Mouse (Mus musculus) neural tube, embryonic 14.5 days (tissue): ENCODE results near the gene Ripply3. TPM values are rescaled to one million over a fixed set of nuclear protein-coding genes. Genes with fewer than 3 reads are reported as not detected.

Source experiments
- ATAC-seq: fragments of 200-750 bp; cut with Nextera tagmentation; 2 replicates; pipeline ENCODE4 v1.8.0; 2017; ENCODE audit warnings: low read depth, mild to moderate bottlenecking, moderate TSS enrichment, moderate library complexity
- H3K27ac ChIP-seq: fragments of 300-500 bp; sonication (generic); 2 replicates; pipeline ENCODE4 v1.5.1; 2014; ENCODE audit warnings: low read depth, mild to moderate bottlenecking, control low read depth, low read length, moderate library complexity, mixed read lengths
- H3K27me3 ChIP-seq: fragments of 300-500 bp; sonication (generic); 2 replicates; pipeline ENCODE4 v1.6.1; 2014; ENCODE audit warnings: low read length; ENCODE audit not compliant: control insufficient read depth, insufficient read depth
- H3K36me3 ChIP-seq: fragments of 300-500 bp; sonication (generic); 2 replicates; pipeline ENCODE4 v1.6.1; 2014; ENCODE audit warnings: low read length, mixed read lengths; ENCODE audit not compliant: control insufficient read depth, insufficient read depth
- H3K4me1 ChIP-seq: fragments of 300-500 bp; sonication (generic); 2 replicates; pipeline ENCODE4 v1.6.1; 2014; ENCODE audit warnings: low read length; ENCODE audit not compliant: control insufficient read depth, insufficient read depth
- H3K4me2 ChIP-seq: fragments of 300-500 bp; sonication (generic); 2 replicates; pipeline ENCODE4 v1.6.1; 2014; ENCODE audit warnings: mild to moderate bottlenecking, low read depth, low read length, control low read depth
- H3K4me3 ChIP-seq: fragments of 300-500 bp; sonication (generic); 2 replicates; pipeline ENCODE4 v1.5.1; 2014; ENCODE audit warnings: low read depth, low read length, control low read depth, mixed read lengths
- H3K9ac ChIP-seq: fragments of 300-500 bp; sonication (generic); replicated peaks from 2 replicates; pipeline ENCODE4 v1.6.1; 2014; ENCODE audit warnings: low read depth, mild to moderate bottlenecking, control low read depth, low read length, mixed read lengths
- H3K9me3 ChIP-seq: fragments of 300-500 bp; sonication (generic); 2 replicates; pipeline ENCODE4 v1.6.1; 2016; ENCODE audit warnings: low read length; ENCODE audit not compliant: control insufficient read depth
- WGBS: fragments of 180-500 bp; shearing (Covaris S2); extraction: QIAGEN DNeasy Blood & Tissue Kit; methylation state at CpG from one replicate; pipeline ENCODE4 v1.1.7; 2014; 5-methylcytosine and 5-hydroxymethylcytosine counted together
- polyA plus RNA-seq: library from polyadenylated mRNA; unstranded; fragments of >200 nt; fragmentation: Nextera tagmentation; extraction: Ambion mirVana; gene quantifications from 2 replicates; pipeline ENCODE4 v1.2.1, GENCODE M21; 2014

Ripply3 gene
- polyA plus RNA-seq, 1 experiment from 2014 or later: 0.52 TPM

DNA sequence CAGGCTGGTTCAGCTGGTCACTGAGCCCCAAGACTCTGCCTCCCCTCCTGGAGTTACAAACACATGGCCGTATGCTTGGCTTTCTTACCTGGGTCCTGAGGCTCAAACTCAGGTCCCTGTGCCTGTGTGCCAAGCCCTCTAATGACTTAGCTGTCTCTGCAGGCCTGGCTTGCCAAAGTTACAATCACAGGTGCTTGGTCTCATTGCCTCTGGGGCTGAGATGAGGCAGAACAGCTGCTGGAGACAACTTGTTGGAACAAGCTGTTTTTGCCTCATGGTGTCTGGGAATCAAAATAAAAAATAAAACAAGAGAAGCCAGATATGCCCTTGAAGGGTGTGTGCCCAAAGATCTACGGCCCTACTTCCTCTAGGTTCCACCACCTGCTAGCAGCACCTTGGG lies 20.6 kb downstream of the Ripply3 start:
- no peak for ATAC-seq
- Histone ChIP-seq H3K36me3 (no peaks in the 10 kb centered on the region), H3K27ac (no peak overlapping the region), H3K9ac (no peak overlapping the region), H3K4me2 (no peak overlapping the region), H3K9me3 (no peaks in the 10 kb centered on the region), H3K27me3 (no peaks in the 10 kb centered on the region), H3K4me3 (no peak overlapping the region), H3K4me1 (no peaks in the 10 kb centered on the region)
- WGBS: 90% methylated on average over 2 of the region's 2 CpGs

DNA sequence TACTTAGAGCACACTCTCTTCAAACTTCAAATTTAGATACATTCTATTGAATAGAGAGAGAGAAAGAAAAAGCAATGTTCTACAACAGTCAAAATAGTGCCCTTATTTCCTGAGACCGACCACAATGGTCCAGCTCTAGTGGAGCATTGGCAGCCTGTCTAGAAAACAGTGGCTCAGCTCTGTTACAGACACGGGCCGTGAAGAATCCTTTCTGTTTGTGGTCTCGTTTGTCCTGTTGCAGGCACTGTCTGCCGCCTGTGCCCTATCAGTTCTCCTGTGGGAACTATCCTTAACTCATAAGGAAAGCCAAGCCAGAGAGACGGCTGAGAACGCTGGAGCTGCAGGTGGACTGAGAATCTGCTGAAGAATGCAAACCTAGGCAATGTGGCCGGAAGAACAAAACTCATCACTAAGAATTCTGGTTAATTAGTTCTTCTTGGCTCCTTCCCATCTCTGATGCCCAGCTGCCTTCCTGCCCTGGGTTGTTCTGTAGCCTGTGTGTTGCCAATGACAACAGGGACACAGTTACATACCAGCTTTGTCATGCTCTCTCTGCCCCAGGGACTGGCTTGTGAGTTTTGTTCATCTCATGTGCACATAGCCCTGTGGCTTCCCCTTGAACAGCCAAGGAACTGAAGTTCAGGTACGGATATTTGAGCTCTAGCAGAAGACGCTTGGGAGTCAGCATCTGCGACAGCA lies 21.5 kb downstream of the Ripply3 start:
- no peaks in the 10 kb centered on the region for H3K4me1 ChIP-seq
- H3K27ac ChIP-seq: no peak overlapping the region
- no peaks in the 10 kb centered on the region for H3K36me3 ChIP-seq
- 59% methylated on average over 11 of the region's 11 CpGs for WGBS
- H3K9ac ChIP-seq: no peak overlapping the region
- no peak; the same call in 1 of the 2 replicates for ATAC-seq
- H3K4me2 ChIP-seq: no peak overlapping the region
- H3K9me3 ChIP-seq: no peaks in the 10 kb centered on the region
- no peaks in the 10 kb centered on the region for H3K27me3 ChIP-seq
- no peak overlapping the region for H3K4me3 ChIP-seq

DNA sequence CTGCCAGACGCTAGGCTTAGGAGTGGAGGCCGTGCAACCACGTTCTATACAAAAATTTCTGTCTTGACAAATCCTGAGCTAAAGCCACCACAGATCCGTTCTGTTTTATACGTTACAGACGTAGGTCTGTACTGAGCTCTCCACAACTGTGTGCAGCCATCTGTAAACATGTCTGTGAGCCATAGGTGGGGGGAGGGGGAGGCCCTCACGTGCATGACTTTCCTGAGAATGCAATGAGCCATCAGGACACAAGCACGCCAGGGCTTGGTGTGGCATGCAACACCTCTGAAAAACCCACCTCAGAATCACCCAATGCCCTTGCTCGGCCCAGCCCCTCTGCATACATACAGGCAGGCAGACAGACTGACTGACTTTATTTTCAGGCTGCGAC lies 22.1 kb downstream of the Ripply3 start:
- no peak overlapping the region for H3K27ac ChIP-seq
- no peak for ATAC-seq
- 74% methylated on average over 10 of the region's 10 CpGs for WGBS

DNA sequence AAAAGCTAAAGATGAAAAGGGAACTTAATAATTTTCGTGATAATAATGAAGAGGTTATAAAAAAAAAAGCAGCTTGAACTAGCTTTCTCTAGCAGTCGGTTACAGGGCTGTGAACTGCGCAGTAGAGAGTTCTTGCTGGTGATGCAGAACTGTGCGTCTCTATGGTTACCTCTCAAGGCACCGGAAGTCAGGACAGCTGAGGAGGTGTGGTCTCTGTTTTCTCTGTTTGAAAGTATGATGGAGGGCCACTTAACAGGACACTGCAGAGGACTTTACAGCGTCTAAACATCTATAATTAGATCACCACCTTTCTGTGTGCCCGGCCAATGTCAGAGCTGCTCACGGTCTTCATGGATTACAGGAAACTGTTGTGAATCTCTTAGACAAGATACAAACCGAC lies 26.2 kb downstream of the Ripply3 start:
- ATAC-seq: no peak
- Histone ChIP-seq H3K4me1 (no peaks in the 10 kb centered on the region), H3K4me3 (no peak overlapping the region), H3K27me3 (no peaks in the 10 kb centered on the region), H3K27ac (no peak overlapping the region), H3K36me3 (no peaks in the 10 kb centered on the region), H3K9ac (no peak overlapping the region), H3K4me2 (no peak overlapping the region), H3K9me3 (no peaks in the 10 kb centered on the region)
- WGBS: 41% methylated on average over 9 of the region's 9 CpGs

More for the DNA sequence above, 22.1 kb downstream of the Ripply3 start:
- H3K9me3 ChIP-seq: no peaks in the 10 kb centered on the region
- H3K9ac ChIP-seq: no peak overlapping the region
- no peaks in the 10 kb centered on the region for H3K27me3 ChIP-seq
- no peak overlapping the region for H3K4me2 ChIP-seq
- H3K36me3 ChIP-seq: no peaks in the 10 kb centered on the region
- no peak overlapping the region for H3K4me3 ChIP-seq
- no peaks in the 10 kb centered on the region for H3K4me1 ChIP-seq

DNA sequence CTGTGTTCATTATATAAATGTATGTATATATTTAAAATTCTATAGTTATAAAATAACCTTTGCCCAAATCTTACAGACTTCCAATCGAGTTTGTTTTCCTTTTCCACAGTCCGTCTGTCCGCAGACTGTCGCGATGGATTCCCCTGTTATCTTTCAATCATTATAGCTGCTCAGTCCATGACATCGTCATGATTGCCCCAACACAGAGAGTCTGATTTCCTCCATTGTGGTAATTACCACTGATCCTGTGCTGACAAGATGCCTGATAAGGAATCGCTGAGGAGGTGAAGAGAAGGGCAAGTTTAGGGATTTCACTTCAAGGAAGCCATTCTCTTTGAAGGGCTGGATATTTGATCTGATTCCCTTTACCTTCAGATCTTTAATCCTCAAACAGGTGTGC lies 27.8 kb downstream of the Ripply3 start:
- H3K4me2 ChIP-seq: no peak overlapping the region
- H3K9ac ChIP-seq: no peak overlapping the region
- 76% methylated on average over 7 of the region's 7 CpGs for WGBS
- H3K36me3 ChIP-seq: no peaks in the 10 kb centered on the region
- H3K27ac ChIP-seq: no peak overlapping the region
- no peaks in the 10 kb centered on the region for H3K4me1 ChIP-seq
- no peaks in the 10 kb centered on the region for H3K27me3 ChIP-seq
- no peaks in the 10 kb centered on the region for H3K9me3 ChIP-seq
- H3K4me3 ChIP-seq: no peak overlapping the region
- no peak for ATAC-seq

DNA sequence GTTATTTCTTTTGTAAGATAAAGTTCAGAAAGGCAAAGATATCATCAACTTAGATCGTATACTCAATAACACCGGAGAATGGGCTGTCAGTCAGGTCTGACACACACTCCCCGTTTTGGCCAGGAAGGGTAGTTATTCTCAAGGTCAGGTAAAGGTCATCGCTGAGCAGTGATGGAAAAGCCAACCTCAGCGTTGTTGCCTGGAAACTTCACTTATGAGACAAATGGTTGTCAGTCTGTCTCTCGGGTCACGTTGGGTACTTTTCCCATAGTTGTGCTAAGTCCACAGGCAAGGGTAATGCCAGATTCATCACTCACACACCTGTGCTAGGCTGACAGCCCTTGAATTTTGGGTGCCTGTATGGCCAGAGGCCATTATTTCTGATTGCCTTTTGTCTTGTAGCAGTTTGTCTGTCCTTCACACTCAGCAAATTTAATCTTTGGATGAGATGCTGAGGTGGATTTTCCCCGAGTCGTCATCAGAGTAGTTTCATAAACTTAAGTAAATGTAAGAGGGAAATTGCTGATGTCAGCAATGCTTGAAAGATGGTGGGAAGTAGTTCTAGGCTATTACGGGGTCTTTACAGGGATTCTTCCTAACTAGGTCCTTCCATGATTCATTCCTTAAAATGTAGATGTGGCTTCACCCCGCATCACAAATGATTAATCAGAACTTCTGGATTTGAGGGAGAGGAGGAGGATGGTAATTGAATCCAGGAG lies 28.7 kb downstream of the Ripply3 start:
- no peak for ATAC-seq
- Histone ChIP-seq H3K4me3 (no peak overlapping the region), H3K27me3 (no peaks in the 10 kb centered on the region), H3K9me3 (no peaks in the 10 kb centered on the region), H3K4me2 (no peak overlapping the region), H3K9ac (no peak overlapping the region), H3K4me1 (peaks cover under 1% of the 10 kb centered on the region; the same call in 1 of the 2 replicates), H3K27ac (no peak overlapping the region), H3K36me3 (no peaks in the 10 kb centered on the region)
- WGBS: 87% methylated on average over 11 of the region's 11 CpGs

DNA sequence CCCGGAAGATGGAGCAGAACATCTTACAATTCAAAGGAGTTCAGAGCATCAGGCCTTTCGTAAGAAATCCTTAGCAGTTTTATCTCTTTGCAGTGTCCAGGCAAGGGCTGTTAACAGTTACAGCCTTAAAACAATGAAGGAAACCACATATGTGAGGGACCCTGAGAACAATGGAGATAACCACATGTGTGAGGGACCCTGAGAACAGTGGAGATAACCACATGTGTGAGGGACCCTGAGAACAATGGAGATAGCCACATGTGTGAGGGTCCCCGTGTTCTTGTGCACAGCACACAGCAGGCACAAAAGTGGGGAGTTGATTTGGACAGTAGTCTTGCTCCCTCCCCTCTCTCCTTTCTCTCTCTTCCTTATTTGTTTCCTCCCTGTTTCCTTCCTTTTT lies 29.9 kb downstream of the Ripply3 start:
- Histone ChIP-seq H3K4me1 (peaks cover 3% of the 10 kb centered on the region; the same call in 1 of the 2 replicates), H3K4me2 (no peak overlapping the region), H3K27me3 (no peaks in the 10 kb centered on the region), H3K4me3 (no peak overlapping the region), H3K9ac (no peak overlapping the region), H3K27ac (no peak overlapping the region), H3K9me3 (no peaks in the 10 kb centered on the region), H3K36me3 (no peaks in the 10 kb centered on the region)
- WGBS: 65% methylated on average over 3 of the region's 3 CpGs
- no peak for ATAC-seq

DNA sequence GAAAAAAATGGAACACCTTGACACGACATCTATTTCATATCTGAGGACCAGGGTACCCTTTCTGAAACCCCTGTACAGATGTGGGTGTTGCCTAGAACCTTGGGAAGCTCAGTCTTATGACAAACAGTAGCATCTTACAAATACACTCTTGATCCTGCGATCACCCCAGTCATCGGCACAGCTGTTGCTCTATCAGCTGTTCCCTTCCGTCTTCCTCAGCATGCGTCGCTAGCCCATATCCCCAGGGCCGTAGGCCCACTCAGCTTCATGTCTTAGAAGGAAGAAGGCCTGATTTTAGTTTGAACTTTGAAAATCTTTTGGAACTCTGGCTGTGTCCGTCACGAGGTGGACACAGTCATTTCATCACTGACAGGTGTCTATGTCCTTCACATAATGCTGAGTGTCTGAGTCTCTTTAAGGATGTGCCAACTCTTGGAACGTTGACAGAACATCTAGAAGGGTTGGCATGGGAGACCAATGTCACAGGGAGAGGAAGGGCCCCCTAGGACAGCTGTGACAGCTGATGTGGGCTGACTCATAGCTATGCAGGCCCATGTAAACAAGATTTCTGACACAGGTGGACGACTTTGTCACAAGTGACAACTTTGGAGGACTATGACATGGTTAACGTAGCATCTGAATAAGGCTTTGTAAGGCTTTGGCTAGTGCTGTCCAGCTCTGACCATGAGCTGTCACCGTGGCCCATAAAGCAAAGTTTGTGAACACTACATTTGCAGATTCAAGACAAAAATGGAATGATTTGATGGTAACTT lies 32.5 kb downstream of the Ripply3 start:
- H3K36me3 ChIP-seq: 0 out of 2 replicates have a peak, but pooled peaks cover 3% of the 10 kb centered on the region
- no peak for ATAC-seq
- no peaks in the 10 kb centered on the region for H3K27me3 ChIP-seq
- no peaks in the 10 kb centered on the region for H3K9me3 ChIP-seq
- H3K9ac ChIP-seq: no peak overlapping the region
- H3K4me3 ChIP-seq: no peak overlapping the region
- no peak overlapping the region for H3K27ac ChIP-seq
- peaks cover 3% of the 10 kb centered on the region; the same call in 1 of the 2 replicates for H3K4me1 ChIP-seq
- H3K4me2 ChIP-seq: no peak overlapping the region
- 89% methylated on average over 13 of the region's 13 CpGs for WGBS
